Mouse (Mus musculus) liver, embryonic 12.5 days (tissue): ENCODE data around the gene Gramd1b. TPM values are rescaled to one million over a fixed set of nuclear protein-coding genes. Genes with fewer than 3 reads are reported as not detected.

Source experiments
- ATAC-seq: fragments of 200-750 bp; cut with Nextera tagmentation; 2 replicates; pipeline ENCODE4 v1.8.0; 2017; ENCODE audit warnings: moderate number of reproducible peaks, mild to moderate bottlenecking, moderate library complexity
- H3K27ac ChIP-seq: fragments of 300-500 bp; sonication (generic); 2 replicates; pipeline ENCODE4 v1.5.1; 2016; ENCODE audit warnings: mild to moderate bottlenecking
- H3K27me3 ChIP-seq: fragments of 300-500 bp; sonication (generic); replicated peaks from 2 replicates; pipeline ENCODE4 v1.6.1; 2016; ENCODE audit warnings: mild to moderate bottlenecking, moderate library complexity
- H3K36me3 ChIP-seq: fragments of 300-500 bp; sonication (generic); 2 replicates; pipeline ENCODE4 v1.6.1; 2016; ENCODE audit warnings: mild to moderate bottlenecking, moderate library complexity
- H3K4me1 ChIP-seq: fragments of 300-500 bp; sonication (generic); 2 replicates; pipeline ENCODE4 v1.6.1; 2016
- H3K4me2 ChIP-seq: fragments of 300-500 bp; sonication (generic); 2 replicates; pipeline ENCODE4 v1.6.1; 2016; ENCODE audit warnings: mild to moderate bottlenecking, moderate library complexity
- H3K4me3 ChIP-seq: fragments of 300-500 bp; sonication (generic); 2 replicates; pipeline ENCODE4 v1.5.1; 2016; ENCODE audit warnings: mild to moderate bottlenecking, moderate library complexity
- H3K9ac ChIP-seq: fragments of 300-500 bp; sonication (generic); 2 replicates; pipeline ENCODE4 v1.6.1; 2016; ENCODE audit warnings: mild to moderate bottlenecking, moderate library complexity
- H3K9me3 ChIP-seq: fragments of 300-500 bp; sonication (generic); replicated peaks from 2 replicates; pipeline ENCODE4 v1.6.1; 2016; ENCODE audit warnings: mild to moderate bottlenecking, moderate library complexity
- WGBS: fragments of 180-500 bp; shearing (Covaris S2); methylation state at CpG from one replicate; pipeline ENCODE4 v1.1.7; 2016; ENCODE audit not compliant: insufficient replicate concordance; 5-methylcytosine and 5-hydroxymethylcytosine counted together
- polyA plus RNA-seq: library from polyadenylated mRNA; unstranded; fragments of >200 nt; fragmentation: Nextera tagmentation; extraction: Ambion mirVana; gene quantifications from 2 replicates; pipeline ENCODE4 v1.2.1, GENCODE M21; 2016

Gene Gramd1b
- polyA plus RNA-seq, 1 experiment from 2014 or later = 1.7 TPM

- Histone ChIP-seq H3K27ac (no peak overlapping the region), H3K9ac (no peak overlapping the region), H3K27me3 (no peaks in the 10 kb centered on the region), H3K4me1 (no peaks in the 10 kb centered on the region), H3K9me3 (no peaks in the 10 kb centered on the region), H3K36me3 (peaks cover 10% of the 10 kb centered on the region; the same call in 1 of the 2 replicates), H3K4me3 (no peak overlapping the region), H3K4me2 (no peak overlapping the region)
- 69% methylated on average over 15 of the region's 15 CpGs for WGBS
- no peak for ATAC-seq
These were observed 230.9 kb downstream of the Gramd1b start for GRCm38 (mm10) chr9:40300018-40300989.

DNA sequence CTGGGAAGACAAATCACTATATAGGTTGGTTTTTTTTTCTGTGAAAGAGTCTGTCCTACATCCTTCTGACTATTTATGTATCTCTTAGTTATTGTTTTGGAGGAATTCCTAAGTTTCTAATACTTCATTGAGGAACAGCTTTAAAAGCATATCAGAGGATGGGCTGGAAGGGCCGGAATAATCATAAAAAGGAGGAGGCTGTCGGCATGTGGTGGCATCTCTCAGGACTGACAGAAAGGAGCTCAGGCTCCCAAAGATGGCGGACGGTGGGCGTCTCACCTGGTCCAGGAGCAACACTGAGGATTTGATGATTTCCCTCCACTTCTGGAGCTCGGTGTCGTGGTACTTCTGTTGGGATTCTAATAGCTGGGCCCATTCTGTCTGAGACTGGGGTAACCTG lies 231.9 kb downstream of the Gramd1b start:
- Histone ChIP-seq H3K36me3 (peaks cover 10% of the 10 kb centered on the region; the same call in 1 of the 2 replicates), H3K4me2 (no peak overlapping the region), H3K4me3 (no peak overlapping the region), H3K4me1 (no peaks in the 10 kb centered on the region), H3K27me3 (no peaks in the 10 kb centered on the region), H3K9me3 (no peaks in the 10 kb centered on the region), H3K27ac (no peak overlapping the region), H3K9ac (no peak overlapping the region)
- 73% methylated on average over 7 of the region's 7 CpGs for WGBS
- ATAC-seq = no peak

- Histone ChIP-seq H3K4me2 (no peak overlapping the region), H3K27ac (no peak overlapping the region), H3K36me3 (peaks cover 14% of the 10 kb centered on the region; the same call in 1 of the 2 replicates), H3K9me3 (no peaks in the 10 kb centered on the region), H3K27me3 (no peaks in the 10 kb centered on the region), H3K4me1 (no peaks in the 10 kb centered on the region), H3K9ac (no peak overlapping the region), H3K4me3 (no peak overlapping the region)
- ATAC-seq = no peak
- WGBS = 65% methylated on average over 9 of the region's 9 CpGs
These were observed 233.2 kb downstream of the Gramd1b start for GRCm38 (mm10) chr9:40297969-40298368.

DNA sequence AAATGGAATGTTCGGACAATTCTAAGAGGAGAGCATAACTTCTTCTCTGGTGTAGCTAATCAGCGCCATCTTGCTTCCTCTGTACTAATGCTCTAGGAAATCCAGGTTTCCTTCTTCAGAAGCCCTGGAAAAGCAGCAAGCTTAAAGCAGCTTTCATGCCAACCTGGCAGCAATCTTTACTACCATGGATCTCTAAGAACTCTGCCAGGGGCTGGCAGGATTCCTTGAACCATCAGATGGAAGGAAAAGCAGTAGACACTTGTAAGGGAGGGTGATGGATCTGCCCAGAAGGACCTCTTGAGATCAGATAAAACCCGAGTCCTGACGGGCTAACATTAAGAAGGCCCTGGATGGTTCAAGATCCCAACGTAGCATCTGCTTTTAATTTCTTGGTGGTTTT lies 234.9 kb downstream of the Gramd1b start:
- ATAC-seq = no peak
- H3K4me3 ChIP-seq = no peak overlapping the region
- H3K9me3 ChIP-seq = no peaks in the 10 kb centered on the region
- no peak overlapping the region for H3K4me2 ChIP-seq
- H3K4me1 ChIP-seq = no peaks in the 10 kb centered on the region
- H3K36me3 ChIP-seq = peaks cover 14% of the 10 kb centered on the region; the same call in 1 of the 2 replicates
- no peaks in the 10 kb centered on the region for H3K27me3 ChIP-seq
- 71% methylated on average over 5 of the region's 5 CpGs for WGBS
- no peak overlapping the region for H3K27ac ChIP-seq
- H3K9ac ChIP-seq = no peak overlapping the region

DNA sequence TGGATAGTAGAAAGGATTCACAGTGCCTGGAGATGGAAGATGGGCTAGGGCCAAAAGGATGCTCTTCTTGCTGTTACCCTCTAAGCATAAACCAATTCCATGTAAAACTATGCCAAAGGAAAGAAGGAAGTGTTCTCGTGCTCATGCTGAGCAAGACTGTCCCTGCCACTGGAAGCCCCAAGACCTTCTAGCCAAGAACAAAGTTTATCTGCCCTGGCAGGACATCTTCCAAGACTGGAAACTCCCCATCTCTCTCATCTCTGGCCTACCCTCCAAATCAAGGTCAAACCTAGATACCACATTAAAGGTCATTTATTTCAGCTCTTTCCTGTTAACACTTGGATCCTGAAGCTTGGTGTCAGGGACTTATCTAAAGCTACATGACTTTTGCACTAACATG lies 236.3 kb downstream of the Gramd1b start:
- WGBS = 63% methylated on average over 1 of the region's 1 CpGs
- no peaks in the 10 kb centered on the region for H3K4me1 ChIP-seq
- peaks cover 13% of the 10 kb centered on the region; the same call in 1 of the 2 replicates for H3K36me3 ChIP-seq
- H3K27ac ChIP-seq = no peak overlapping the region
- H3K4me3 ChIP-seq = no peak overlapping the region
- no peak overlapping the region for H3K9ac ChIP-seq
- H3K27me3 ChIP-seq = no peaks in the 10 kb centered on the region
- H3K4me2 ChIP-seq = no peak overlapping the region
- no peaks in the 10 kb centered on the region for H3K9me3 ChIP-seq
- no peak for ATAC-seq

DNA sequence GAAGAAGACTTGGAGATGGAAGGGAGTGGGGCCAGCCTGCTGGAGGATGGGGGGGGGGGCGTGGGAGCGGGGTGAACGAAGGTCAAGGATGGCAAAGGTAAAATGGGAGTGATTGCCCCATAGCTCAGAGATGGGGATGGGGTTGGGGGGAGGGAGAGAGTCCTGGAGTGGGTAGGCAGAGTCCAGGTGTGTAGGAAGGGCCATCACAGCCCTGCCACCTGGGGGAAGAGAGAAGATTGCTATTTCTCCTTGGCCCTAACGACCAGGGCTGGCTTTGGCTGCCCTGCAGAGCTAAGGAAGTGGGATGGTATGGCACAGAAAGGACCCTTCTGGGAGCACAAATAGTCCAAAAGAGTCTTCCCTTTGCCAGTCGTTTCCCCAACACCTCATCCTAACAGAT lies 237.0 kb downstream of the Gramd1b start:
- no peak overlapping the region for H3K4me2 ChIP-seq
- peaks cover 7% of the 10 kb centered on the region; the same call in 1 of the 2 replicates for H3K36me3 ChIP-seq
- no peak overlapping the region for H3K4me3 ChIP-seq
- H3K27ac ChIP-seq = no peak overlapping the region
- no peak overlapping the region for H3K9ac ChIP-seq
- WGBS = 70% methylated on average over 5 of the region's 5 CpGs
- H3K4me1 ChIP-seq = no peaks in the 10 kb centered on the region
- H3K27me3 ChIP-seq = no peaks in the 10 kb centered on the region
- H3K9me3 ChIP-seq = no peaks in the 10 kb centered on the region
- no peak for ATAC-seq

DNA sequence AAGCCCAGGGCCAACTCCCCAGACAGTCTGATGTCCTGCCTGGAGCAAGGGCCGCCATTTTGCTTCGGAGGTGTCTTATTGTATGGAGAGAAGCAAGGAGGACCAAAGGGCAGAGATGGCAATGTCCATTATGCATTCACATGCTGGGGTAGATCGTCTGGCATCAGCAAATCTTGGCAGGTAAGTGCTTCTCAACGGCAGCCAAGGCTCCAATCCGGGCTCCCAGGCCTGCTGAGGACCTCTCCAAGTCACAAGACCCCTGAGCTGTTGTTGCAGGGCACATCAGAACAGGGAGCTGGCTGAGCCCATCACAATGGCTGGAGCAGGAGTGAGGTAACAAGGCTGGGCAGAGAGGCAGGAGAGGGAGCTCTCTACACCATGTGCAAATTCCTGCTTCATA lies 237.4 kb downstream of the Gramd1b start:
- no peaks in the 10 kb centered on the region for H3K9me3 ChIP-seq
- no peaks in the 10 kb centered on the region for H3K4me1 ChIP-seq
- no peak overlapping the region for H3K4me2 ChIP-seq
- H3K27ac ChIP-seq = no peak overlapping the region
- no peak overlapping the region for H3K9ac ChIP-seq
- 67% methylated on average over 5 of the region's 5 CpGs for WGBS
- no peak for ATAC-seq
- H3K36me3 ChIP-seq = 0 out of 2 replicates have a peak, but pooled peaks cover 4% of the 10 kb centered on the region
- no peaks in the 10 kb centered on the region for H3K27me3 ChIP-seq
- no peak overlapping the region for H3K4me3 ChIP-seq

- 77% methylated on average over 8 of the region's 8 CpGs for WGBS
- no peaks in the 10 kb centered on the region for H3K4me1 ChIP-seq
- no peak overlapping the region for H3K9ac ChIP-seq
- no peak for ATAC-seq
- no peaks in the 10 kb centered on the region for H3K9me3 ChIP-seq
- 0 out of 2 replicates have a peak, but pooled peaks cover 3% of the 10 kb centered on the region for H3K36me3 ChIP-seq
- H3K27me3 ChIP-seq = no peaks in the 10 kb centered on the region
- no peak overlapping the region for H3K4me3 ChIP-seq
- H3K27ac ChIP-seq = no peak overlapping the region
- H3K4me2 ChIP-seq = no peak overlapping the region
These were observed 237.9 kb downstream of the Gramd1b start for GRCm38 (mm10) chr9:40293286-40293685.

DNA sequence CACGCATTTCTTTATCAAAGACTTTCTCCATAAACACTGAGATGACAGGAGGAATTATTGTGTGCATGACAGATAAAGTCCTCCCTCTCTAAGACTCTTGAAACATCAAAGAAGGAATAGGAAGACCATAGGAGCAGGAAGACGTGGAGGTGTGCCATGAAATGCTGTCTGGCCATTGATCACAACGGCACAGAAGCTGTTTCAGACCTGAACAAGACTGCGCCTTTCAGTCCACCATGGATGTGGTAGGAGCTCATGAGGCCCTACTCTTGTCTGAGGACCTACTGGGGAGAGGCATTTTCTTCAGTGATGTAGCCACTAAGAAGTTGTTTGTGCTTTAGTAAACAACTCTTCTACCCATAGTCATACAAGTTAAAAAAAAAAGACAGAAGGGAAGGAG lies 238.7 kb downstream of the Gramd1b start:
- no peaks in the 10 kb centered on the region for H3K9me3 ChIP-seq
- 62% methylated on average over 4 of the region's 4 CpGs for WGBS

GRCm38 (mm10) chr9:40282968-40283367 lies 248.2 kb downstream of the Gramd1b start:
- no peak overlapping the region for H3K4me3 ChIP-seq
- 68% methylated on average over 7 of the region's 7 CpGs for WGBS
- H3K36me3 ChIP-seq = no peaks in the 10 kb centered on the region
- no peaks in the 10 kb centered on the region for H3K4me1 ChIP-seq
- H3K27ac ChIP-seq = no peak overlapping the region
- no peaks in the 10 kb centered on the region for H3K9me3 ChIP-seq
- no peak overlapping the region for H3K4me2 ChIP-seq
- ATAC-seq = no peak
- H3K27me3 ChIP-seq = no peaks in the 10 kb centered on the region
- no peak overlapping the region for H3K9ac ChIP-seq

More for the DNA sequence above, 238.7 kb downstream of the Gramd1b start:
- Histone ChIP-seq H3K4me3 (no peak overlapping the region), H3K4me2 (no peak overlapping the region), H3K27ac (no peak overlapping the region), H3K9ac (no peak overlapping the region), H3K36me3 (0 out of 2 replicates have a peak, but pooled peaks cover 3% of the 10 kb centered on the region), H3K4me1 (no peaks in the 10 kb centered on the region), H3K27me3 (no peaks in the 10 kb centered on the region)
- no peak for ATAC-seq

- ATAC-seq = no peak
- no peak overlapping the region for H3K4me3 ChIP-seq
- H3K27me3 ChIP-seq = no peaks in the 10 kb centered on the region
- no peaks in the 10 kb centered on the region for H3K36me3 ChIP-seq
- H3K4me2 ChIP-seq = no peak overlapping the region
- WGBS = 77% methylated on average over 7 of the region's 7 CpGs
- H3K9ac ChIP-seq = no peak overlapping the region
- H3K4me1 ChIP-seq = no peaks in the 10 kb centered on the region
- H3K9me3 ChIP-seq = no peaks in the 10 kb centered on the region
- no peak overlapping the region for H3K27ac ChIP-seq
These were observed 251.7 kb downstream of the Gramd1b start for GRCm38 (mm10) chr9:40279438-40279837.

DNA sequence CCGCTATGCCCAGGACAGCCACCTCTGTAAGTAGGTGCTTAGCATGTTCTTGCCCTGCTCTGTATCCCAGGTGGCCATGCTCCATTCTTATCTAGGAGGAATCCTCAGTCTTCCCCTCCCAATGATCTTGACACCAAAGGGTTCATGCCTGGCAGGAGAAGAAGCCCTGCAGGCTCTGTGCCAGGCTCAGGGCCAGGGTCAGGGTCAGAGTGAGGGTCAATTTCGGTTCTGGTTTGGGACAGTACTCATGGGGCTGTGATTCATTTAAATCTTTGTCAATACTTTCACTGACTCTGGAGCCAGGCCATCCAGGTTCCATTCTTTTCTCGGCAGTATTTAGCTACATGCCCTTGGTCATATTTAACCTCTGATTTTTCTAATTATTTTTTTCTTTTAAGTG lies 253.5 kb downstream of the Gramd1b start:
- Histone ChIP-seq H3K9me3 (no peaks in the 10 kb centered on the region), H3K4me1 (no peaks in the 10 kb centered on the region), H3K27ac (no peak overlapping the region), H3K9ac (no peak overlapping the region), H3K27me3 (no peaks in the 10 kb centered on the region), H3K36me3 (no peaks in the 10 kb centered on the region), H3K4me2 (no peak overlapping the region), H3K4me3 (no peak overlapping the region)
- 60% methylated on average over 3 of the region's 3 CpGs for WGBS
- ATAC-seq = no peak
